Mouse (Mus musculus): ENCODE results near the gene S100a3. TPM values are rescaled to one million over a fixed set of nuclear protein-coding genes. Genes with fewer than 3 reads are reported as not detected.
A peak's percentile ranks its signal among the peaks of the same experiment; 100 is the strongest.

Gene S100a3
- polyA plus RNA-seq, 1 experiment from 2014 or later, result 0.39 TPM

GRCm38 (mm10) chr3:90581141-90581540 is 20.8 kb downstream of the S100a3 start:
- DNase-seq (ENCODE audit: low spot score) (peak; percentile 48), ATAC-seq (replicated peaks; ENCODE audit: low FRiP score, low TSS enrichment, low read depth) (no peak)
- Histone ChIP-seq H3K27ac (ENCODE audit: low read depth) (no peak overlapping the region), H3K27me3 (replicated peaks; ENCODE audit: control insufficient read depth, insufficient read depth, low read length) (no peaks in the 10 kb centered on the region), H3K9me3 (ENCODE audit: control insufficient read depth, low read length) (no peaks in the 10 kb centered on the region), H3K4me2 (ENCODE audit: low read length) (no peak overlapping the region), H3K4me3 (ENCODE audit: low read depth, low read length) (no peak overlapping the region), H3K9ac (ENCODE audit: low read length) (no peak overlapping the region), H3K36me3 (ENCODE audit: control insufficient read depth, insufficient read depth, low read length) (no peaks in the 10 kb centered on the region), H3K4me1 (replicated peaks; ENCODE audit: control insufficient read depth, insufficient read depth, low read length) (peaks cover 7% of the 10 kb centered on the region)
- WGBS, result 95% methylated on average over 5 of the region's 5 CpGs

- Histone ChIP-seq H3K4me1 (replicated peaks; ENCODE audit: control insufficient read depth, insufficient read depth, low read length) (peaks cover 7% of the 10 kb centered on the region), H3K27ac (ENCODE audit: low read depth) (no peak overlapping the region), H3K4me3 (ENCODE audit: low read depth, low read length) (no peak overlapping the region), H3K9ac (ENCODE audit: low read length) (no peak overlapping the region), H3K4me2 (ENCODE audit: low read length) (no peak overlapping the region), H3K27me3 (replicated peaks; ENCODE audit: control insufficient read depth, insufficient read depth, low read length) (no peaks in the 10 kb centered on the region), H3K9me3 (ENCODE audit: control insufficient read depth, low read length) (no peaks in the 10 kb centered on the region), H3K36me3 (ENCODE audit: control insufficient read depth, insufficient read depth, low read length) (no peaks in the 10 kb centered on the region)
- no peak for DNase-seq (ENCODE audit: low spot score)
- 96% methylated on average over 1 of the region's 1 CpGs for WGBS
- no peak for ATAC-seq (replicated peaks; ENCODE audit: low FRiP score, low TSS enrichment, low read depth)
These were observed 21.8 kb downstream of the S100a3 start for GRCm38 (mm10) chr3:90582156-90582555.

GRCm38 (mm10) chr3:90582556-90582955 is 22.2 kb downstream of the S100a3 start:
- Histone ChIP-seq H3K4me2 (ENCODE audit: low read length) (no peak overlapping the region), H3K36me3 (ENCODE audit: control insufficient read depth, insufficient read depth, low read length) (no peaks in the 10 kb centered on the region), H3K4me1 (replicated peaks; ENCODE audit: control insufficient read depth, insufficient read depth, low read length) (peaks cover 7% of the 10 kb centered on the region), H3K9me3 (ENCODE audit: control insufficient read depth, low read length) (no peaks in the 10 kb centered on the region), H3K27ac (ENCODE audit: low read depth) (no peak overlapping the region), H3K4me3 (ENCODE audit: low read depth, low read length) (no peak overlapping the region), H3K27me3 (replicated peaks; ENCODE audit: control insufficient read depth, insufficient read depth, low read length) (no peaks in the 10 kb centered on the region), H3K9ac (ENCODE audit: low read length) (no peak overlapping the region)
- no peak for ATAC-seq (replicated peaks; ENCODE audit: low FRiP score, low TSS enrichment, low read depth)
- DNase-seq (ENCODE audit: low spot score), result no peak
- WGBS, result 84% methylated on average over 4 of the region's 4 CpGs

GRCm38 (mm10) chr3:90583893-90584292 is 23.5 kb downstream of the S100a3 start:
- 37% methylated on average over 3 of the region's 3 CpGs for WGBS
- H3K27ac ChIP-seq (ENCODE audit: low read depth), result no peak overlapping the region; the same call in 1 of the 2 replicates
- no peak for DNase-seq (ENCODE audit: low spot score)

GRCm38 (mm10) chr3:90585595-90585994 is 25.2 kb downstream of the S100a3 start:
- 29% methylated on average over 5 of the region's 5 CpGs for WGBS
- peak; percentile 28 for ATAC-seq (replicated peaks; ENCODE audit: low FRiP score, low TSS enrichment, low read depth)
- DNase-seq (ENCODE audit: low spot score), result peak; percentile 76
- Histone ChIP-seq H3K36me3 (ENCODE audit: control insufficient read depth, insufficient read depth, low read length) (no peaks in the 10 kb centered on the region), H3K4me2 (ENCODE audit: low read length) (no peak overlapping the region), H3K27me3 (replicated peaks; ENCODE audit: control insufficient read depth, insufficient read depth, low read length) (no peaks in the 10 kb centered on the region), H3K9ac (ENCODE audit: low read length) (no peak overlapping the region), H3K4me1 (replicated peaks; ENCODE audit: control insufficient read depth, insufficient read depth, low read length) (peaks cover 7% of the 10 kb centered on the region), H3K9me3 (ENCODE audit: control insufficient read depth, low read length) (no peaks in the 10 kb centered on the region), H3K4me3 (ENCODE audit: low read depth, low read length) (no peak overlapping the region), H3K27ac (ENCODE audit: low read depth) (0 out of 2 replicates have a peak overlapping the region, but pooled peaks have one; percentile 69)

More at GRCm38 (mm10) chr3:90583893-90584292, 23.5 kb downstream of the S100a3 start:
- Histone ChIP-seq H3K9ac (ENCODE audit: low read length) (no peak overlapping the region), H3K36me3 (ENCODE audit: control insufficient read depth, insufficient read depth, low read length) (no peaks in the 10 kb centered on the region), H3K27me3 (replicated peaks; ENCODE audit: control insufficient read depth, insufficient read depth, low read length) (no peaks in the 10 kb centered on the region), H3K9me3 (ENCODE audit: control insufficient read depth, low read length) (no peaks in the 10 kb centered on the region), H3K4me1 (replicated peaks; ENCODE audit: control insufficient read depth, insufficient read depth, low read length) (peaks cover 7% of the 10 kb centered on the region), H3K4me3 (ENCODE audit: low read depth, low read length) (no peak overlapping the region), H3K4me2 (ENCODE audit: low read length) (no peak overlapping the region)
- ATAC-seq (replicated peaks; ENCODE audit: low FRiP score, low TSS enrichment, low read depth), result 0 out of 2 replicates have a peak, but pooled peaks have one; percentile 8

GRCm38 (mm10) chr3:90586016-90586643 is 25.8 kb downstream of the S100a3 start:
- no peak overlapping the region for H3K9ac ChIP-seq (ENCODE audit: low read length)

GRCm38 (mm10) chr3:90586906-90587305 is 26.5 kb downstream of the S100a3 start:
- H3K9me3 ChIP-seq (ENCODE audit: control insufficient read depth, low read length), result no peaks in the 10 kb centered on the region
- no peak overlapping the region for H3K4me3 ChIP-seq (ENCODE audit: low read depth, low read length)
- H3K27ac ChIP-seq (ENCODE audit: low read depth), result peak overlapping the region; percentile 69
- 50% methylated on average over 10 of the region's 10 CpGs for WGBS
- H3K36me3 ChIP-seq (ENCODE audit: control insufficient read depth, insufficient read depth, low read length), result no peaks in the 10 kb centered on the region
- H3K27me3 ChIP-seq (replicated peaks; ENCODE audit: control insufficient read depth, insufficient read depth, low read length), result no peaks in the 10 kb centered on the region
- peak; percentile 79 for ATAC-seq (replicated peaks; ENCODE audit: low FRiP score, low TSS enrichment, low read depth)
- no peak overlapping the region for H3K9ac ChIP-seq (ENCODE audit: low read length)
- no peak overlapping the region for H3K4me2 ChIP-seq (ENCODE audit: low read length)
- H3K4me1 ChIP-seq (replicated peaks; ENCODE audit: control insufficient read depth, insufficient read depth, low read length), result peaks cover 7% of the 10 kb centered on the region
- peak; percentile 73 for DNase-seq (ENCODE audit: low spot score)

More at GRCm38 (mm10) chr3:90586016-90586643, 25.8 kb downstream of the S100a3 start:
- WGBS, result 88% methylated on average over 15 of the region's 15 CpGs
- H3K9me3 ChIP-seq (ENCODE audit: control insufficient read depth, low read length), result no peaks in the 10 kb centered on the region
- peak overlapping the region; percentile 69 for H3K27ac ChIP-seq (ENCODE audit: low read depth)
- H3K27me3 ChIP-seq (replicated peaks; ENCODE audit: control insufficient read depth, insufficient read depth, low read length), result no peaks in the 10 kb centered on the region
- ATAC-seq (replicated peaks; ENCODE audit: low FRiP score, low TSS enrichment, low read depth) (no peak), DNase-seq (ENCODE audit: low spot score) (no peak)
- peaks cover 7% of the 10 kb centered on the region for H3K4me1 ChIP-seq (replicated peaks; ENCODE audit: control insufficient read depth, insufficient read depth, low read length)
- H3K4me3 ChIP-seq (ENCODE audit: low read depth, low read length), result no peak overlapping the region
- H3K4me2 ChIP-seq (ENCODE audit: low read length), result no peak overlapping the region
- no peaks in the 10 kb centered on the region for H3K36me3 ChIP-seq (ENCODE audit: control insufficient read depth, insufficient read depth, low read length)

- Histone ChIP-seq H3K4me1 (replicated peaks; ENCODE audit: control insufficient read depth, insufficient read depth, low read length) (peaks cover 7% of the 10 kb centered on the region), H3K27me3 (replicated peaks; ENCODE audit: control insufficient read depth, insufficient read depth, low read length) (no peaks in the 10 kb centered on the region), H3K9me3 (ENCODE audit: control insufficient read depth, low read length) (no peaks in the 10 kb centered on the region), H3K9ac (ENCODE audit: low read length) (no peak overlapping the region), H3K4me2 (ENCODE audit: low read length) (no peak overlapping the region), H3K4me3 (ENCODE audit: low read depth, low read length) (no peak overlapping the region), H3K36me3 (ENCODE audit: control insufficient read depth, insufficient read depth, low read length) (no peaks in the 10 kb centered on the region), H3K27ac (ENCODE audit: low read depth) (peak overlapping the region; percentile 69)
- ATAC-seq (replicated peaks; ENCODE audit: low FRiP score, low TSS enrichment, low read depth), result no peak
- WGBS, result 87% methylated on average over 14 of the region's 14 CpGs
- no peak for DNase-seq (ENCODE audit: low spot score)
These were observed 27.2 kb downstream of the S100a3 start for GRCm38 (mm10) chr3:90587361-90588101.
